Mouse (Mus musculus): ENCODE measurements at regions not wholly inside any gene's neighbourhood (a gene's known extent, or its start where the extent isn't known, plus 50 kb on each side); places are given as distances from the start of the nearest gene placed in this dataset.

DNA sequence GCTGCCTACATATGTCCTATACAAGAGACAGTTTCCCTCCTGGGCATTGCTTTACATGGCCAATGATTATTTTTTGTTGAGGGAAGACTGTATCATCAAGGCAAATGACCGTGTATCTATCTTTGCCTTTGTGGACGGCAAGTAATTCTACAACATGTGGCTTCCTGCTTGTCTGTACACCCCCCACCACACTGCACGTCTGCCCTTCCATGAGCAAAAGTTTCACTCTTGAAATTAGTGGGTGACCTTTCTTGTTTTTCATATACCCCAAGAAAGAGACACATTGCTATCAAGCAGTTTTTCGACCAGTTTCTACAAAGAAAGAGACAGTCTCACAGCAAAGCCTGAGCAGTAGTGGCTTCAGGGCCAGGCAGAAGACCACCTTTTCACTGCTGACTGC lies 180.5 kb upstream of the Prdm1 start:
- 65% methylated on average over 4 of the region's 4 CpGs for WGBS (ENCODE audit: insufficient replicate concordance)
- Histone ChIP-seq H3K4me2 (ENCODE audit: low read depth, low read length) (no peak overlapping the region), H3K9me3 (replicated peaks; ENCODE audit: control insufficient read depth, low read length) (no peaks in the 10 kb centered on the region), H3K36me3 (ENCODE audit: control insufficient read depth, insufficient read depth) (no peaks in the 10 kb centered on the region), H3K9ac (ENCODE audit: low read depth, low read length) (no peak overlapping the region), H3K27ac (ENCODE audit: low read length) (no peak overlapping the region), H3K27me3 (ENCODE audit: control insufficient read depth, insufficient read depth, low read depth, low read length) (no peaks in the 10 kb centered on the region), H3K4me3 (ENCODE audit: low read depth, low read length) (no peak overlapping the region), H3K4me1 (ENCODE audit: control insufficient read depth, low read depth, low read length) (no peaks in the 10 kb centered on the region)
- no peak for ATAC-seq (ENCODE audit: low read depth)

DNA sequence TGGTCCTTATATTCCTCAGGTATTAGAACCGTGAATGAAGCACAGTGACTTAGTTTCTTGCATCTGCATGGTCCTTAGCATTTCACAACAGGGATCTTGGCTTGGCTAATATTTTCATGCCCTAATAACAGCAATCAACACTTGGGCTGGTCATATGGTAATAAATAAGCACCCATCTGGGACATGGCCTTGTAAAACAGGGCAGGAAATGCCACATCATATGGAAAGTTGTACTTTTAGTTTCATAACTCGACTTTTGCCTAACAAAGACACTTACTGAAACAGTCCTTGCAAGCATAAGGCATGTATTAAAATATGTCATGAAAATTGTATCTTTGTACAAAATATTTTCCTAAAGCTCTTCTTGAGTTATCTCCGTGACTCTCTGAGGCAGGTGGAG lies 175.8 kb upstream of the Prdm1 start:
- no peak overlapping the region for H3K27ac ChIP-seq (ENCODE audit: low read length)
- H3K9ac ChIP-seq (ENCODE audit: low read depth, low read length), result no peak overlapping the region
- ATAC-seq (ENCODE audit: low read depth), result no peak
- no peak overlapping the region for H3K4me3 ChIP-seq (ENCODE audit: low read depth, low read length)
- WGBS (ENCODE audit: insufficient replicate concordance), result 58% methylated on average over 3 of the region's 3 CpGs
- no peak overlapping the region for H3K4me2 ChIP-seq (ENCODE audit: low read depth, low read length)
- no peaks in the 10 kb centered on the region for H3K36me3 ChIP-seq (ENCODE audit: control insufficient read depth, insufficient read depth)
- H3K27me3 ChIP-seq (ENCODE audit: control insufficient read depth, insufficient read depth, low read depth, low read length), result no peaks in the 10 kb centered on the region
- no peaks in the 10 kb centered on the region for H3K9me3 ChIP-seq (replicated peaks; ENCODE audit: control insufficient read depth, low read length)
- H3K4me1 ChIP-seq (ENCODE audit: control insufficient read depth, low read depth, low read length), result peaks cover 6% of the 10 kb centered on the region

DNA sequence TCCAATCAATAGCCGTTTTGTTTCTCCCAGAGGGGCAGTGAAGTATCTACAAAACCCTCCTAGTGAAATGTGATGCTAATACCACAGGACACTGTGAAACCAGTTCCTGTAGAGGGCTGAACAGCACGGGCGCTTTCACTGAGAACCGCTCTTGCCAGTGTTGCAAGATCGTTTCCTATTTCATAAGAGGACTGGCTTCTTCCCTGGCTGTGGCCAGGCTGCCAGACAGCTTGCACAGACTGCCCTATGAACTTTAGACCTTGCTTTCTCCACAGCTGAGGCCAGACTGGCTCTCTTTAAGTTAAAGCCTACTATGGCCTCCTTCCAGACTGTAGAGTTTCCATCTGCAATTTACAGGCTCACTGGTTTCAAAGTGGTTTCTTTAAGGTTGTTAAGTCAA lies 173.8 kb upstream of the Prdm1 start:
- Histone ChIP-seq H3K4me3 (ENCODE audit: low read depth, low read length) (no peak overlapping the region), H3K4me1 (ENCODE audit: control insufficient read depth, low read depth, low read length) (peaks cover 6% of the 10 kb centered on the region), H3K9ac (ENCODE audit: low read depth, low read length) (no peak overlapping the region), H3K27me3 (ENCODE audit: control insufficient read depth, insufficient read depth, low read depth, low read length) (no peaks in the 10 kb centered on the region), H3K9me3 (replicated peaks; ENCODE audit: control insufficient read depth, low read length) (no peaks in the 10 kb centered on the region), H3K4me2 (ENCODE audit: low read depth, low read length) (0 out of 2 replicates have a peak overlapping the region, but pooled peaks have one; percentile 13), H3K36me3 (ENCODE audit: control insufficient read depth, insufficient read depth) (no peaks in the 10 kb centered on the region), H3K27ac (ENCODE audit: low read length) (peak overlapping the region; percentile 69)
- peak; percentile 87 for ATAC-seq (ENCODE audit: low read depth)
- whole genome bisulfite sequencing (ENCODE audit: insufficient replicate concordance), result 42% methylated on average over 5 of the region's 5 CpGs

DNA sequence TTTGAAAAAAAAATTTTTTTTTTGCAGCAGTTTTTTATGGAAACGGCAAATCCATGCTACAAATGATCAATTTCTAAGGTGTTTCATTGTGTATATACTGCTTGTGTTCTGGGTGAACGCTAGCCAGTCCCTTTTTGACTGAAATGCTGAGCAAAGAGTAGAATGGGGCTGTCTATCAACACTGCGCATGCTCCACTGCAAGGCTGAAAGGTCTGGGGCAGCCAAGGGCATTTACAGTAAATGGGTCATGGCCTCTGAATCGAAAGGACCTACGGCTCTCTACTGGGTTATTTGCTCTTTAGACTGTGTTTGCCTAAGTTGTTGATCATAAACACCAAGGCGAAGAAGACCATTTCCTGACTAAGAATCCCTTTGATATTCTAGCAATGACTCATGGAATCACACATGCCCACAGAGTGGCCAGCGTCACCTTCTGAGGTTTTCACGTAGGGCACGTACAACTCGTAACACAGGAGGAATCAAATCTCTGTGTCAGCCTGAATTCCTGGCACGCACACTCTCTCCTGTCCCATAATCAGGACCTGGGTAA lies 171.8 kb upstream of the Prdm1 start:
- Histone ChIP-seq H3K27me3 (ENCODE audit: control insufficient read depth, insufficient read depth, low read depth, low read length) (no peaks in the 10 kb centered on the region), H3K27ac (ENCODE audit: low read length) (0 out of 2 replicates have a peak overlapping the region, but pooled peaks have one; percentile 36), H3K9ac (ENCODE audit: low read depth, low read length) (no peak overlapping the region), H3K4me3 (ENCODE audit: low read depth, low read length) (no peak overlapping the region), H3K9me3 (replicated peaks; ENCODE audit: control insufficient read depth, low read length) (no peaks in the 10 kb centered on the region), H3K4me1 (ENCODE audit: control insufficient read depth, low read depth, low read length) (peaks cover 6% of the 10 kb centered on the region), H3K4me2 (ENCODE audit: low read depth, low read length) (no peak overlapping the region), H3K36me3 (ENCODE audit: control insufficient read depth, insufficient read depth) (no peaks in the 10 kb centered on the region)
- 68% methylated on average over 11 of the region's 11 CpGs for WGBS (ENCODE audit: insufficient replicate concordance)
- ATAC-seq (ENCODE audit: low read depth), result peak; percentile 49

DNA sequence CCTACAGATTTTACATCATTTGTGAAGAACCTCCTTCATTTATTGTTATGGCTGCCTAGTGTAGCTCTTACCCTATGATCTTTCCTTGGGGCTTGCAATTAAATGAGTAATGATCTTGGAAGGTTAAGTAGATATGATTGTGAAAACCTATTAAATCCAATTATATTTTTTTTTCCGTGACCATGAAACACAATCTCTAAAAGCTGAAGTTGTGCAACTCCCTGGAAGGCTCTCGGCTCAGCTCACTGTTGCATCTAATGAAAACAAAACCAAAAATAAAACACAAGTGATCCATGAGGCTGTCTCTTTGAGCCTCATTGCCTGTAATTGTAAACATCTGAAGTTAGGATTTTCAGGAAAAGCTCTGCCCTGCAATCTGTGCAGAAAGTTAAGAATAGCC lies 169.7 kb upstream of the Prdm1 start:
- Histone ChIP-seq H3K4me1 (ENCODE audit: control insufficient read depth, low read depth, low read length) (peaks cover 6% of the 10 kb centered on the region), H3K9me3 (replicated peaks; ENCODE audit: control insufficient read depth, low read length) (no peaks in the 10 kb centered on the region), H3K27me3 (ENCODE audit: control insufficient read depth, insufficient read depth, low read depth, low read length) (no peaks in the 10 kb centered on the region), H3K9ac (ENCODE audit: low read depth, low read length) (no peak overlapping the region), H3K36me3 (ENCODE audit: control insufficient read depth, insufficient read depth) (no peaks in the 10 kb centered on the region), H3K27ac (ENCODE audit: low read length) (no peak overlapping the region), H3K4me3 (ENCODE audit: low read depth, low read length) (no peak overlapping the region), H3K4me2 (ENCODE audit: low read depth, low read length) (no peak overlapping the region)
- 68% methylated on average over 2 of the region's 2 CpGs for WGBS (ENCODE audit: insufficient replicate concordance)
- no peak for ATAC-seq (ENCODE audit: low read depth)

DNA sequence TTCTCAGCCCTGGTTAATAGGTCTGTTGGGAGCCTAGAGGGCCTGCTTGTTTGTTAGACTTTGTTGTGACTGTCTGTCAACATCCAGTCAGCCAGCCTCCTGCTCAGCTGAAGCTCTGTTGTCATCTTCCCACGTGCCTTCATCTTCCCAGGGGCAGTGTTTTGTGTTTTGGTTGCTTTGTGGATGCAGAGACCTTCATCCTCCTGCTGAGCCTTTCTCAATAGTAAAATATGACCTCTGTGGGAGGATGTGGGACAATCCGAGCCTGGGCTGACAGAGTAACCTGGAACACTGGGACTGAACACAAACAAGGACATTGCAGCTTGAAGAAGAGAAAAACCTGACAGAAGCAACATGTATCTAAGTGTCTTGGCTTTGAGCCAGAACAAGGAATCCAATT lies 168.7 kb upstream of the Prdm1 start:
- peak; percentile 25; the same call in 1 of the 2 replicates for ATAC-seq (ENCODE audit: low read depth)
- Histone ChIP-seq H3K27me3 (ENCODE audit: control insufficient read depth, insufficient read depth, low read depth, low read length) (no peaks in the 10 kb centered on the region), H3K4me2 (ENCODE audit: low read depth, low read length) (no peak overlapping the region), H3K4me1 (ENCODE audit: control insufficient read depth, low read depth, low read length) (peaks cover 2% of the 10 kb centered on the region; the same call in 1 of the 2 replicates), H3K27ac (ENCODE audit: low read length) (no peak overlapping the region), H3K4me3 (ENCODE audit: low read depth, low read length) (no peak overlapping the region), H3K9me3 (replicated peaks; ENCODE audit: control insufficient read depth, low read length) (no peaks in the 10 kb centered on the region), H3K36me3 (ENCODE audit: control insufficient read depth, insufficient read depth) (no peaks in the 10 kb centered on the region), H3K9ac (ENCODE audit: low read depth, low read length) (no peak overlapping the region)
- 34% methylated on average over 2 of the region's 2 CpGs for WGBS (ENCODE audit: insufficient replicate concordance)

DNA sequence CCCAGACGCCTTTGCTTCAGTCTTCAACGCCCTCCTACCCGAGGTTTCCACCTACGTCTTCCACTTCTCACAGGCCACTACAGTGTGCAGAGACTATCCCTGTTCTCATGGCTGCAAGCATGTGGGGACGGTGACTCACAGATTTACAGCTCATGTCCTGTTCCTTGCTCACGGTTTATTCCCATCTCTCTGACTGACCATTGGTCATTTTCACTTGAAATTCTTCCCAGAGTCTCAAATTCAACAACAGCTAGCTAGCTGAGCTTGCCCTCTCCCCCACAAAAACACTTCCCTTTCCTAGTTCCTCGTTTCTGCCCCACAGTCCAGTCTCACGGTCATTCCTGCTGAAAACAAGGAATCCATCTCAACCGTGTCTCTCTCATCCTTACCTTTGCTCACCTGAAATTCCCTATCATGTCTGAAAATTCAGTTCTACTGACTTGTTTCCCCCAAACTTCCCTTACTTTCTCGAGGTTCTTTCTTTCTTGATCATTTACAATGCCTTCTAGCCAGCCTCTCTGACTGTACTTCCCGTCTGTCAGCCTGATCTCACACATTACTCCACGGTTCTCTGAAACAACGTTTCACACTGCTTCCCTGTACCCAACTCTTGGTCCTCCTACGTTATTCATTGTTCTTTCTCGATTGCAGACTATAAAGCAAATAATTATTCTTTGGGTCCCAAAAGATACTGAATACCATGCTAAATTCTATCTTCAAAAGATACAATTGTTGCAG lies 163.5 kb upstream of the Prdm1 start:
- H3K4me3 ChIP-seq (ENCODE audit: low read depth, low read length), result no peak overlapping the region
- H3K27ac ChIP-seq (ENCODE audit: low read length), result no peak overlapping the region
- no peak for ATAC-seq (ENCODE audit: low read depth)
- H3K9ac ChIP-seq (ENCODE audit: low read depth, low read length), result no peak overlapping the region
- H3K9me3 ChIP-seq (replicated peaks; ENCODE audit: control insufficient read depth, low read length), result no peaks in the 10 kb centered on the region
- no peak overlapping the region for H3K4me2 ChIP-seq (ENCODE audit: low read depth, low read length)
- H3K36me3 ChIP-seq (ENCODE audit: control insufficient read depth, insufficient read depth), result no peaks in the 10 kb centered on the region
- WGBS (ENCODE audit: insufficient replicate concordance), result 31% methylated on average over 15 of the region's 15 CpGs
- H3K4me1 ChIP-seq (ENCODE audit: control insufficient read depth, low read depth, low read length), result no peaks in the 10 kb centered on the region
- no peaks in the 10 kb centered on the region for H3K27me3 ChIP-seq (ENCODE audit: control insufficient read depth, insufficient read depth, low read depth, low read length)

DNA sequence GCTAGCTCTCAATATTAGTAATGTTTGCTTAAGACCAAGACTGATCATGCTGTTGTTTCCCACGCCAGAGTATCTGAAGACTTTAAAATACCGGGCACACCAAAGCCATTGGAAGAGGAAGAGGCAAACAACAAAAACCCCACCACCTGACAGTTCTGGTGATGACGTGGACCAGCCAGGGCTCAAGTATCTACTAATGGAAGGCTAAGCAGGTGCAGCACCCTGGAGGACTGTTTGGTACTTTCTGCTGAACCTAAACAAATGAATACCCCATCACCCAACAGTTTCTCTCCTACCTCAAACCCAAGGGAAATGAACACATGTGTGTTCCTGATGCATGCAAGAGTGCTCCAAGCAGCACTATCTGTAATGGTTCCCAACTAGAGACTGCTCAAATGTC lies 160.3 kb upstream of the Prdm1 start:
- Histone ChIP-seq H3K27me3 (ENCODE audit: control insufficient read depth, insufficient read depth, low read depth, low read length) (no peaks in the 10 kb centered on the region), H3K27ac (ENCODE audit: low read length) (no peak overlapping the region), H3K9ac (ENCODE audit: low read depth, low read length) (no peak overlapping the region), H3K9me3 (replicated peaks; ENCODE audit: control insufficient read depth, low read length) (no peaks in the 10 kb centered on the region), H3K4me1 (ENCODE audit: control insufficient read depth, low read depth, low read length) (peaks cover 3% of the 10 kb centered on the region; the same call in 1 of the 2 replicates), H3K36me3 (ENCODE audit: control insufficient read depth, insufficient read depth) (no peaks in the 10 kb centered on the region), H3K4me3 (ENCODE audit: low read depth, low read length) (no peak overlapping the region), H3K4me2 (ENCODE audit: low read depth, low read length) (no peak overlapping the region)
- ATAC-seq (ENCODE audit: low read depth), result no peak
- 55% methylated on average over 3 of the region's 3 CpGs for WGBS (ENCODE audit: insufficient replicate concordance)

DNA sequence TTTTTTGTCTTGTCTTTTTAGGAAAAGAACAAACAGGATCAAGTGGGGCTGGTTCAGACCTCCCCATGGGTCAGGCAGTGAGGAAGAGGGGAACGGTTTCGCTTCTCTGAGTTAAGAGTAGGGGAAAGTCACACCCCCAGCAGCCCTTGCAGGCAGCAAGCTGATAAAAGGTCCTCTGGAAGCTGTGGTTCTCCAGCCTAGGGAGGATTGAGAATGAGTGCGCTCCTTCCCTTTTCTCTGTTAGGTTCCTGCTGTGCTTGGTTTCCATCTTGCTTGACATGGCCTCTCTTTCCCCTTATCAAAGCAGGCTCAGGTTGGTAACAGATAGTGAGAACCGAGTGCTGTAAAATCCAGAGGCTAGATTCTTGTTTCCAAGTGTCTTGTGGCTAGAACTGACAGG lies 157.8 kb upstream of the Prdm1 start:
- peak; percentile 39; the same call in 1 of the 2 replicates for ATAC-seq (ENCODE audit: low read depth)
- H3K4me3 ChIP-seq (ENCODE audit: low read depth, low read length), result no peak overlapping the region
- H3K4me1 ChIP-seq (ENCODE audit: control insufficient read depth, low read depth, low read length), result peaks cover 3% of the 10 kb centered on the region; the same call in 1 of the 2 replicates
- no peak overlapping the region for H3K27ac ChIP-seq (ENCODE audit: low read length)
- WGBS (ENCODE audit: insufficient replicate concordance), result 6% methylated on average over 4 of the region's 4 CpGs
- H3K9ac ChIP-seq (ENCODE audit: low read depth, low read length), result no peak overlapping the region
- no peaks in the 10 kb centered on the region for H3K36me3 ChIP-seq (ENCODE audit: control insufficient read depth, insufficient read depth)
- H3K9me3 ChIP-seq (replicated peaks; ENCODE audit: control insufficient read depth, low read length), result no peaks in the 10 kb centered on the region
- H3K4me2 ChIP-seq (ENCODE audit: low read depth, low read length), result no peak overlapping the region
- no peaks in the 10 kb centered on the region for H3K27me3 ChIP-seq (ENCODE audit: control insufficient read depth, insufficient read depth, low read depth, low read length)
